Mouse (Mus musculus): ENCODE data around the gene Dnttip1. TPM values are rescaled to one million over a fixed set of nuclear protein-coding genes. Genes with fewer than 3 reads are reported as not detected.
"Not testable (repeated sequence)": the region's sequence is repeated elsewhere in the genome, so short reads cannot be mapped to it uniquely, and the experiment has no call there.

Dnttip1 gene
- polyA plus RNA-seq (2015; fragmentation: Nextera tagmentation; extraction: Ambion mirVana) = 75.2 and 80.2 TPM in 2 replicates

DNA sequence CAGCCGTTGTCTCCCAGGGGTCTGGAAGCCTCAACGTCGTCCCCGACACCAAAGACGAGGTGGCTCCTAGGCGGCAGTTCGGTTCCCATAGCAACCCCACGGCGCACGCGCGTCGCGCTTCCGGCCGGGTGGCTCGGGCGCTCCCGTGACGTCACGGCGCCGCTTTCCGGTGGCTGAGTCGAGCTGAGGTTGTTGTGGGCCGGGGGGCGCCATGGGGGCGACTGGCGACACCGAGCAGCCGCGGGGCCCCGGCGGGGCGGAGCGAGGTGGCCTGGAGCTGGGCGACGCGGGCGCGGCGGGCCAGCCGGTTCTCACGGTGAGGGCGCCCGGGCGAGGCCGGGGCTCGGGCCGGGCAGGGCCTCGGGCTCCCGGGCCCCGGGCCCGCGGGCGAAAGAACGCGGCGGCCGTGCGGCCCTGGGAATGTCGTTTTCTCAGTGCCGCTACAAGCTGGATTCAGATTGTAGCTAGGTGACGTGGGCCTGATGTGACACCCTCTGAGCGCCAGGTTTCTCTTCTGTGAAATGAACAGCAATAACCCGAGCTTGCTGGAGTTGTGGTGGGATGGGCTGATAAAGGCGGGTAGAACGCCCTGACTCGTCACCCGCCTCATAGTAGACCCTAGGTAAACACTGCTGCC is at the start of gene Dnttip1, which contains the start of gene Wfdc3:
Gene Dnttip1, plus strand, starts transcription at position 141 of the 637 bp plus-strand sequence.
Gene Wfdc3, minus strand, starts transcription at position 89 of the 637 bp plus-strand sequence.
- Histone ChIP-seq H3K36me3 (ENCODE audit: poor library complexity, severe bottlenecking) (peaks cover 34% of the 10 kb centered on the region), H3K27ac (peak within 1 kb of the TSS; percentile 59), H3K9me3 (replicated peaks) (no peaks in the 10 kb centered on the region), H3K9ac (peak within 1 kb of the TSS; percentile 94), H3K27me3 (no peaks in the 10 kb centered on the region), H3K4me1 (peaks cover 28% of the 10 kb centered on the region), H3K4me3 (peak within 1 kb of the TSS; percentile 88), H3K4me2 (peak within 1 kb of the TSS; percentile 94)
- peak; percentile 95 for ATAC-seq
- under 1% methylated on average over 59 of the region's 70 CpGs for WGBS

DNA sequence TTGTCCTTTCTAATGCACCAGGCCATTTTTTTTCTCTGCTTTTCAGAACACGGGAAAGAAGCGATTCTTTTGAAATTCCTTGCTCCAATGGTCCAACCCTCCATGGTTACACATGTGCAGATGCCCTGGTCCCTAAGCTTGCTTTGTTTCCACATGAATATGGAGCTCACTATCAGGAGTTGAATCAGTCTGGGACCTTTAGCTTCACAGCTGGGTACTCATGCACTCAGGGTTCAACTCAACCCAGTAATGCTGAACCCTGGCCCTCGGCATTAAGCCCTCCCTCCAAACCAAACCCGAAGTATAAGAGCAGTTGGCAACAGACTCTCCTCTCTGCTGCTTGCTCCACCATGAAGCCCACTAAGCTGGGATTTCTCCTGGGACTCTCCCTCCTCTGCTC is 47.6 kb upstream of the Dnttip1 start, which contains the start of gene Spint4:
Gene Spint4, plus strand, starts transcription at position 301 of the 400 bp plus-strand sequence.
- 76% methylated on average over 4 of the region's 4 CpGs for WGBS
- 0 out of 2 replicates have a peak, but pooled peaks cover 3% of the 10 kb centered on the region for H3K27me3 ChIP-seq
- H3K9ac ChIP-seq = no peak within 1 kb of the TSS
- no peaks in the 10 kb centered on the region for H3K9me3 ChIP-seq (replicated peaks)
- H3K4me1 ChIP-seq = no peaks in the 10 kb centered on the region
- H3K27ac ChIP-seq = no peak within 1 kb of the TSS
- no peak for ATAC-seq
- no peak within 1 kb of the TSS for H3K4me2 ChIP-seq
- no peak within 1 kb of the TSS for H3K4me3 ChIP-seq
- no peaks in the 10 kb centered on the region for H3K36me3 ChIP-seq (ENCODE audit: poor library complexity, severe bottlenecking)

DNA sequence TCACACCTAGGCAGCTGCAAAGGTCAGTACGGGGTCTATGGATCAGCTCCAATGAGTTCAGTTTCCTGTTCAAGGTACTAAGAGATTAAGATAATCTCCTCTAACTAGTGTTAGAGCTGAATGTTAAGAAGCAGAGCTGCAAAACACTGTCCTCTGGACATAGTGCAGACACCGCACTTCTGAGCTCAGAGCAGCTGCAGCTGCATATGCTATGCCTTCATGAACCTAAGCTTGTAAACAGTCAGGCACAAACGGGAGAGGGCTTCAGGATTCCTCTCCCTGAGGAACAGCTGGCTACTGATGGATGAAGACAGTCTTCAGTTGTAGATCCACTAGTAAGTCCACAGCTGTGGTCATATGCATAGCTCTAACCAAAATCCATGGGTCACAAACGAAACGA is 44.8 kb upstream of the Dnttip1 start:
- H3K4me3 ChIP-seq = no peak overlapping the region
- H3K27me3 ChIP-seq = no peaks in the 10 kb centered on the region
- H3K36me3 ChIP-seq (ENCODE audit: poor library complexity, severe bottlenecking) = no peaks in the 10 kb centered on the region
- no peak overlapping the region for H3K4me2 ChIP-seq
- no peak overlapping the region for H3K27ac ChIP-seq
- 79% methylated on average over 5 of the region's 5 CpGs for WGBS
- H3K9me3 ChIP-seq (replicated peaks) = no peaks in the 10 kb centered on the region
- ATAC-seq = no peak
- H3K9ac ChIP-seq = no peak overlapping the region
- no peaks in the 10 kb centered on the region for H3K4me1 ChIP-seq

DNA sequence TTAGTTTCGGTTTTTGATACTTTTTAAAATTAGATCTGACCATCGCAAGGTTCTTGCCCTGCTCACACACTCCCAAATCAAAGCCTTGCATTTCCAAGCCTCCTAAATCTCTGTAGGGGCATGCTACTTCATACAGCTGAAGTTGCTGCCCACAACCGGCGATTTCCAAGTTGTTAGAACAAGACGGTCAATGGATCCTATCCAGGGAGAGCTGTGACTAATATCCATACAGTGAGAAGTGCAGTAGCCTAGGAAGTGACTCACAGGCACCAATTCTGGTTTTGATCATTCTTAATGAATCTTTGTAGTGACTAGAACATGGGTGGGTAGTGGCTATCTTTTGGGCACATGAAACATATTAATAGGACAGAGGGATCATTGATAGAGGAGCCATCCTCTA is 44.0 kb upstream of the Dnttip1 start:
- Histone ChIP-seq H3K27ac (no peak overlapping the region), H3K4me1 (no peaks in the 10 kb centered on the region), H3K27me3 (no peaks in the 10 kb centered on the region), H3K9ac (no peak overlapping the region), H3K4me2 (no peak overlapping the region), H3K4me3 (no peak overlapping the region), H3K9me3 (replicated peaks) (no peaks in the 10 kb centered on the region), H3K36me3 (ENCODE audit: poor library complexity, severe bottlenecking) (no peaks in the 10 kb centered on the region)
- 91% methylated on average over 5 of the region's 5 CpGs for WGBS
- ATAC-seq = no peak

DNA sequence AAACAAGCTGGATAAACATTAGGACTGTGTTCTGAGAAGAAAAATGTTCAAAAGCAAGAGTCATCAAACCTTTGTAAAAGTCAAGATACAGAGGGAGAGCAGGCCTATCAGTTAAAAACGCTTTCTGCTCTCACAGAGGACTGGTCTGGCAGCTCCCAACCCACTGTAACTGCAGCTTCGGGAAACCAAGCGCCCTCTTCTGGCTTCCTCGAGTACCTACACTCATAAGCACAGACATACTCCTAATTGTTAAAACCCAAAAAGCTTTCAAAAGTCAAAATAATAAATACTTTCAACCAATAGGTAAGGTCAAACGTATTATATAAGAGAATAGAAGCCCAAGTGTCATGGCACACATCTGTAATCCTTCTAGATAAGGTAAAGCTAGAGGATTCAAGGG is 41.5 kb upstream of the Dnttip1 start:
- no peak for ATAC-seq
- H3K27me3 ChIP-seq = no peaks in the 10 kb centered on the region
- no peak overlapping the region for H3K9ac ChIP-seq
- WGBS = 81% methylated on average over 5 of the region's 5 CpGs
- no peak overlapping the region for H3K4me2 ChIP-seq
- no peaks in the 10 kb centered on the region for H3K4me1 ChIP-seq
- no peaks in the 10 kb centered on the region for H3K36me3 ChIP-seq (ENCODE audit: poor library complexity, severe bottlenecking)
- no peaks in the 10 kb centered on the region for H3K9me3 ChIP-seq (replicated peaks)
- H3K27ac ChIP-seq = no peak overlapping the region
- no peak overlapping the region for H3K4me3 ChIP-seq

DNA sequence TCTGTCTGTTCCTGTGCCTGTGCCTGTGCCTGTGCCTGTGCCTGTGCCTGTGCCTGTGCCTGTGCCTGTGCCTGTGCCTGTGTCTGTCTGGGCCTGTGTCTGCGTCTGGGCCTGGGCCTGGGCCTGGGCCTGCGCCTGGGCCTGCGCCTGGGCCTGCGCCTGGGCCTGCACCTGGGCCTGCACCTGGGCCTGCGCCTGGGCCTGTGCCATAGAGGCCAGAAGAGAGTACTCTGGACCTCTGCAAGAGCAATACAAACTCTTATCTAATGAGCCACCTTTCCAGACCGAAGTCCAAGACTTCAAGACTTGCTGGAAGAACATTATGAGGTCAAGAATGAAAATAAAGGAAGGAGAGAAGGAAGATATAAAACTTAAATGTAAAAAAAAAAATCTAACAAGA is 40.5 kb upstream of the Dnttip1 start:
- no peak for ATAC-seq
- H3K4me2 ChIP-seq = no peak overlapping the region
- no peaks in the 10 kb centered on the region for H3K4me1 ChIP-seq
- H3K9me3 ChIP-seq (replicated peaks) = no peaks in the 10 kb centered on the region
- 82% methylated on average over 6 of the region's 6 CpGs for WGBS
- H3K4me3 ChIP-seq = no peak overlapping the region
- no peak overlapping the region for H3K9ac ChIP-seq
- no peak overlapping the region for H3K27ac ChIP-seq
- H3K36me3 ChIP-seq (ENCODE audit: poor library complexity, severe bottlenecking) = no peaks in the 10 kb centered on the region
- no peaks in the 10 kb centered on the region for H3K27me3 ChIP-seq

DNA sequence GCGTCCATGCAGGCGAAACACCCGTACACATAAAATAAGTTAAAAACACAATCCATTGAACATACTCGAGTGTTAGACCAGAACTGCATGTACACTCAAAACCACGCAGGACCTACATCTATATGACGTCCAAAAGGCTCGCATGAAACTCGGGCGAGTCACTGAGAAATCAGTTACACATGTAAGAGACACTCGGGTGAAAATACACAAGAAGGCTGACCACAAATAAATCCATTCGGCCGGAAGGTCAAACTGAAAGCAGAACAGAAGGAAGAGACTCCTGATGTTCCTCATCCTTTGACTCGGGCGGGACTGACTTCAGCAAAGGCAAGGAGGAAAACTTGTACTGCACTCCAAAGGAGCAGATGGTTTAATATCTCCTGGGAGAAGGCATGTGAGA is 39.8 kb upstream of the Dnttip1 start:
- Histone ChIP-seq H3K4me1 (no peaks in the 10 kb centered on the region), H3K36me3 (ENCODE audit: poor library complexity, severe bottlenecking) (no peaks in the 10 kb centered on the region), H3K27ac (no peak overlapping the region), H3K4me2 (no peak overlapping the region), H3K27me3 (no peaks in the 10 kb centered on the region), H3K9ac (no peak overlapping the region), H3K4me3 (no peak overlapping the region), H3K9me3 (replicated peaks) (no peaks in the 10 kb centered on the region)
- ATAC-seq = no peak
- WGBS = 88% methylated on average over 14 of the region's 14 CpGs

DNA sequence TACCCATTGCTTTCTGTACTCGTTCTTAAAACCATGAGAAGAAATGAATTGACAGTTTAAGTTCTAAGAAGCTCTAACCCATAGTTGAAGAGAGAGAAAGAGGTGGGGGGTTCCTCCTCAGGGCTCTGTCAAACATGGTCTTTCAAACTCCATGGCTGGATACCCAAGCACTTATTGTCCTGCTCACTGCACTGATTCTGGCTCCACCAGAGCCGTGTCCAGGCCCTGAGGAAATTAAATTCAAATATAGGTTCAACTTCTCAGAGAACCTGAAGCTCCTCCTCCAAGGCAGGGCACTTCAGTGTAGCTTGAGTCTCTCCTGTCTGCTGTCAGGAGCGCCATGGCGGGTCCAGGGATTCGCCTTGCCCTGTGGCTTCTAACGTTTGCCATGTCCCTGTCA is 30.8 kb upstream of the Dnttip1 start, which contains the start of gene Spint5:
Gene Spint5, plus strand, starts transcription at position 301 of the 400 bp plus-strand sequence.
- Histone ChIP-seq H3K27ac (no peak within 1 kb of the TSS), H3K4me2 (no peak within 1 kb of the TSS), H3K36me3 (ENCODE audit: poor library complexity, severe bottlenecking) (no peaks in the 10 kb centered on the region), H3K4me3 (no peak within 1 kb of the TSS), H3K9ac (no peak within 1 kb of the TSS), H3K4me1 (no peaks in the 10 kb centered on the region), H3K27me3 (no peaks in the 10 kb centered on the region), H3K9me3 (replicated peaks) (no peaks in the 10 kb centered on the region)
- no peak for ATAC-seq
- WGBS = 85% methylated on average over 6 of the region's 6 CpGs

DNA sequence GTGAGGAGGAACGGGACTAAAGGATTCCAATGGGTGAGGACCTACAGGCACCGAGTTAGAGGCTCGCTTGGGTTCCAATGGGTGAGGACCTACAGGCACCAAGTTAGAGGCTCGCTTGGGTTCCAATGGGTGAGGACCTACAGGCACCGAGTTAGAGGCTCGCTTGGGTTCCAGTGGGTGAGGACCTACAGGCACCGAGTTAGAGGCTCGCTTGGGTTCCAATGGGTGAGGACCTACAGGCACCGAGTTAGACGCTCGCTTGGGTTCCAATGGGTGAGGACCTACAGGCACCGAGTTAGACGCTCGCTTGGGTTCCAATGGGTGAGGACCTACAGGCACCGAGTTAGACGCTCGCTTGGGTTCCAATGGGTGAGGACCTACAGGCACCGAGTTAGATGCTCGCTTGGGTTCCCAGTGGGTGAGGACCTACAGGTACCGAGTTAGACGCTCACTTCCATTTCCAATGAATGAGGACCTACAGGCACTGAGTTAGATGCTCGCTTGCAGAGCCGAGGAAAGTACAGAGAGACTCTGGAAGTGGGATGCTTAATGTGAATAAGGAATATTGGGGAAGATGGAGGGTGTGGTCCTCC is 29.5 kb upstream of the Dnttip1 start:
- H3K4me1 ChIP-seq; H3K27me3 ChIP-seq; H3K9me3 ChIP-seq (replicated peaks); H3K9ac ChIP-seq; H3K27ac ChIP-seq; ATAC-seq; H3K36me3 ChIP-seq (ENCODE audit: poor library complexity, severe bottlenecking); H3K4me3 ChIP-seq; H3K4me2 ChIP-seq: not testable (repeated sequence)
- 90% methylated on average over 23 of the region's 23 CpGs for WGBS

DNA sequence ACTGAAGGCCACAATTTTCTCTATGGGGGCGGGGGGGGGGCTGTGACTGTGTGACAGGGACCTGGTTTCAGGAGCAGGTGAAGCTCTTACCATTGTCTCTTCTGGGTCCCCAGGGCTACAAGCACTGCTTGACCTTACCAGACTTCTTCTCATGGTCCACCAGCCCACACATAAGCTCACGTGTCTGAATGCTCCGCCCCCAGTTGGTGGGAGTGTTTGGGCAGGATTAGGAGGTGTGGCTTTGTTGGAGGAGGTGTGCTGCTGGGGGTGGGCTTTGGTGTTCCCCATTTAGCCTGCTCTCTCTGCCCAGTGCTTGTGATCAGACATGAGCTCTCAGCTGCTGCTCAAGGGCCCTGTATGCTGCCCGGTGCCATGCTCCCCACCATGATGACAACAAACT is 22.5 kb upstream of the Dnttip1 start:
- no peak overlapping the region for H3K4me3 ChIP-seq
- H3K4me2 ChIP-seq = no peak overlapping the region
- no peaks in the 10 kb centered on the region for H3K9me3 ChIP-seq (replicated peaks)
- H3K27ac ChIP-seq = no peak overlapping the region
- WGBS = 62% methylated on average over 4 of the region's 4 CpGs
- no peaks in the 10 kb centered on the region for H3K36me3 ChIP-seq (ENCODE audit: poor library complexity, severe bottlenecking)
- no peak for ATAC-seq
- H3K9ac ChIP-seq = no peak overlapping the region
- no peaks in the 10 kb centered on the region for H3K4me1 ChIP-seq
- H3K27me3 ChIP-seq = no peaks in the 10 kb centered on the region; the same call in 1 of the 2 replicates

DNA sequence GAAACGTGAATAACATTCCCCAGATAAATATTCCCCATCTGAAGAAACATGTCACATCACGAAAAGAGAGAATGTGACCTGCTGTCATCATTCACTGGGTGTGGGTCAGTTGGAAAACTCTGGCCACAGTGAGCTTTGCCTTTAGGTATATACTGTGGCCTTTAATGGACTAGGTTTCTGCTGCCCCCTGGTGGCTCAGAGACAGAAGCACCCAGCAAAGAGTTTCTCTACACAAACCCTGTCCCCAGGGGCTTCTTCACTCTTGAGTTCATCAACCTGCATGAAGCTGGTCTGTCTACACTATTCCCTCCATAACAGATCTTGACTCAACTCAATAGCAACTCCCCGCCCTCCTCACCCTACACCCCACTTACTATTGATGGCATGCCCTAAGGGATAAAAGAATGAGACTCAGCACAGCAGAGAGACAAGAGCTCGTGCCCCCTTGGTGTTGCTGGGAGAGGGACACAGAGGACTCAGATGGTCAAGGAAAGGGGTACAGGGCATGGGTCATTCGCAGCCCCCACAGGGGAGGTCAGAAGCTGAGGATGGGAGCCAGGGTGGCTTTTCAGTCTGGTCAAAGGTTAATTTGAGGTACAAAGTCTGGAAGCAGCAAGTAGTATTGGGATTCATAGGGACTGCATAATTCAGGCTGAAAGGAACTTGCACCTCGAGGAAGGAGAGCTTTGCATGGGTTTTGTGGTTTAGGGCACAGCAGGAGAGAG is 19.7 kb upstream of the Dnttip1 start:
- H3K27ac ChIP-seq = no peak overlapping the region
- no peaks in the 10 kb centered on the region; the same call in 1 of the 2 replicates for H3K27me3 ChIP-seq
- no peak overlapping the region for H3K4me3 ChIP-seq
- H3K9ac ChIP-seq = no peak overlapping the region
- WGBS = 30% methylated on average over 6 of the region's 6 CpGs
- 0 out of 2 replicates have a peak, but pooled peaks have one; percentile 13 for ATAC-seq
- no peaks in the 10 kb centered on the region for H3K4me1 ChIP-seq
- no peak overlapping the region for H3K4me2 ChIP-seq
- no peaks in the 10 kb centered on the region for H3K36me3 ChIP-seq (ENCODE audit: poor library complexity, severe bottlenecking)
- no peaks in the 10 kb centered on the region for H3K9me3 ChIP-seq (replicated peaks)

DNA sequence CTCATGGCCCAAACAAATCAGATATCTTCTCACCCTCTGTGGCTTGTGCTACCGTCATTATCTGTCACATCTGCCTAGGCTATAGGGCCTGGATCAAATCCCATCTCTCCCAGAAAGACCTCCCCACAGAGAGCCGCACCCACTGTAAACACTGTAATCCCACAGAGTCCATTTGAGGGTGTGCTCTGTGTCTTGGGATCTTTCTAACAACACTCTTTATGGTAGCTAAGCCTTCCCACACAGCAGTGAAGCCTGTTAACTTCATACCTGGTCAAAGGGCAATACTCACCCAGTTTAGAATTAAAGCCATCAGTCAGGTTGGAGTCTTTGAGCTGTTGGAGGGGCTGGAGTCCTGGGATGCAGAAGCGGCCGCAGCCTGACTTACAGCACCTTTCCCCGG is 14.1 kb upstream of the Dnttip1 start:
- no peak for ATAC-seq
- Histone ChIP-seq H3K9me3 (replicated peaks) (no peaks in the 10 kb centered on the region), H3K4me1 (no peaks in the 10 kb centered on the region), H3K4me2 (no peak overlapping the region), H3K36me3 (ENCODE audit: poor library complexity, severe bottlenecking) (no peaks in the 10 kb centered on the region), H3K4me3 (no peak overlapping the region), H3K9ac (no peak overlapping the region), H3K27ac (no peak overlapping the region), H3K27me3 (no peaks in the 10 kb centered on the region)
- 87% methylated on average over 5 of the region's 5 CpGs for WGBS

Data from forebrain, embryonic 13.5 days (tissue).